Mouse (Mus musculus): Measurements from ENCODE around the gene Ap3b1.
"Not testable (repeated sequence)": the region's sequence is repeated elsewhere in the genome, so short reads cannot be mapped to it uniquely, and the experiment has no call there.

Gene Ap3b1

DNA sequence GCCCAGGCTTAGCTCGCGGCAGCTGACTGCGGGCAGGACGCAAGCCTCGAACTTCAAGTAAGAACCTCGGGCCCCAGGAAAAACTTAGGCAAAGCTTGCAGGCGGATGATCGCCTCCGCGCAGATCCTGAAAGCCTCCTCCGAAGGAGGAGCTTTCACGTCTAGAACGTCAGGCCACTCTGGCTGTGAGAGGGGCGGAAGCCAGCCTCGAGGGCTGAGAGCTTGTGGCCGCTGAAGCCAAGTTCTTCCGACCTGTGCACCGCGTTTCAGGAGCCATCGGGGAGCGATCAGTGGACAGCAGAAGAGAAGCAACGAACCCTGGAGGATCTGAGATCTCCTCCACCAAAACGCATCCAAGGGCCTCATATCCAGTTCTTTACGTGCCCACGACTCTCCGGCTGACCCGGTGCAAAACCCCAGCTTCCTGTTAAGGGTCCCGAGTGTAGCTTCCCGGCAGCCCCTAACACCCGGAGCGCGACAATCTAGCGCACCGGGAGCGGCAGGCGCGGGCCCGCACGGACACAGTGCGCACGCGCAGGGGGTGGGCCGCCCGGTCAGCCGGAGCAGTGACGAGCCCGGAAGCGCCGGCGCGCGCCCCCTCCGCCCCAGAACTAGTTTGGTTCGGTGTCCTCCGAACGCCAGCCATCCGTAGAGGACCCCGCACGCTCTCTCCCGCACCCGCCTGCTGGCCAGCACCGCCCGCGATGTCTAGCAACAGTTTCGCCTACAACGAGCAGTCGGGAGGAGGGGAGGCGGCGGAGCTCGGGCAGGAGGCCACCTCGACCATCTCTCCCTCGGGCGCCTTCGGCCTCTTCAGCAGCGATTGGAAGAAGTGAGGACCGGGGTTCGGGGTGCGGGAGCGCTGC, at the start of gene Ap3b1:
TSS of gene Ap3b1 (plus strand) at position 560 of the 865 bp plus-strand sequence.
- peak; percentile 50 for DNase-seq (ENCODE audit: low read depth, low spot score)

DNA sequence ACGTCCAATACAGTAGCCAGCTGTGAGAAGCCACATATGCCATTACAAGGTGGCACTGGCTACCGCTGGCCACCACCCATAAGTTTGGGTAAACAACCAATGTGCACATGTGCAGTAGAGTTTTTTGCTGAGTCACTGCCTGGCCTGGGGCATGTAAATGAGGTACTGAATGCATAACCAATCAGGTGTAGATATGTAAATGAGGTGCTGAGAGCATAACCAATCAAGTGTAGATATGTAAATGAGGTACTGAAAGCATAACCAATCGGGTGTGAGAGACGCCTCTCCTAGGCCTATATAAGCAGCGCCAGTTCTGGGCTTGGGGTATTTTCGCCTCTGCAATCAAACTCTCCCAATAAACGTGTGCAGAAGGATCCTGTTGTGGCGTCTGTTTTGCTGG, 45.9 kb upstream of the Ap3b1 start:
- DNase-seq (ENCODE audit: low read depth, low spot score) = not testable (repeated sequence)

DNA sequence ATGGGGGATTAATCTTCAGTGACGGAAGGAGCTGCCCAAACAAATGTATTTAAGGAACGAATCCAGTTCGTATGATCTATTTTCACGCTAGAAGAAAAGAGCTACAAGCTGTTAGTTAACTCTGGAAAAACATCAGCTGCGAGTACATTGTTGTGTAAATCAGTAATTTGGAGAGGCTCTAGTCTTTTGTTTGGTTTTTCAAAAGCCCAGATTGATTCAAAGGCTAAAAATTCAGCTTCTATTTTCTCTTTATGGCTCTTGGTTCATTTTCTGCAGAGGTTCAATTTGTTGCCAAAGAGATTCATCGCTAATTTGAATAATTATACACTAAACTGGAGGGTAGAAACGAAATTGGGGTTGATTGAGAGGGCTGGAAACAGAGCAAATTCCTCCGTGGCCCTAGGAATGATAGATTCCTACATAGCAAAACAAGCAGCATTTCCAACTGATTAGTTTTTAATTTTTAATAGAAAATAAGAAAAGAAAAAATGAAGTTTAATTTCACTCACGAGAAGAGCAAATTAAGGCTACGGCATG, 41.7 kb upstream of the Ap3b1 start:
- no peak for DNase-seq (ENCODE audit: low read depth, low spot score)

DNA sequence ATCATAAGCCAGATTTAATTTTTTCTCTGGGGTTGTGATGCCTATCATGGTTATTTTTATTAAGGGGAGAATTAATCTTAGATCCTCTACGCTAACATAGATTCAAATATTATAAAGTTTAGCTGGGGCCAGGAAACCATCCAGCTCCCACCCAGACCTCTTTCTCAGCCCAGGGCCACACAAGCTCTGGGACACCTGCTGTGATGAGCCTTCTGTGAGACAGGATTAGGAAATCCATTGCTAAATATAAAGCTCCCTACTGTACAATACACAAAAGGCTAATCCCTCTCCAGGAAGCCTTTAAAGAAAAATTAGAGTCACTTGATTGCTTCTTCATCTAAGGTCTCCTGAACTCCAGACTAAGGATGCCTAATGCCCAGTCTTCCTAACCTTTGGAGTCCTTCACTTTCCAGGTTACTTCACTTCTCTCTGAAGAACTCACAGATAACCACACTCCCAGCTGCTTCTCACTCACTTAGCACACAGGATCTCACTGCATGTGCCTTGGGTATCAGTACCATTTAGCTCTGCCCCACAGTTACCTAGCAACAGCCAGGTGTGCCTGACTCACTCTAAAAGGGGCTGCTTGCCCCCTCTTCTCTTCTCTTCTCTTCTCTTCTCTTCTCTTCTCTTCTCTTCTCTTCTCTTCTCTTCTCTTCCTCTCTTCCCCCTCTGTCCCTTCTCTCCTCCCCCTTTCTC, 37.5 kb upstream of the Ap3b1 start:
- DNase-seq (ENCODE audit: low read depth, low spot score) = no peak

DNA sequence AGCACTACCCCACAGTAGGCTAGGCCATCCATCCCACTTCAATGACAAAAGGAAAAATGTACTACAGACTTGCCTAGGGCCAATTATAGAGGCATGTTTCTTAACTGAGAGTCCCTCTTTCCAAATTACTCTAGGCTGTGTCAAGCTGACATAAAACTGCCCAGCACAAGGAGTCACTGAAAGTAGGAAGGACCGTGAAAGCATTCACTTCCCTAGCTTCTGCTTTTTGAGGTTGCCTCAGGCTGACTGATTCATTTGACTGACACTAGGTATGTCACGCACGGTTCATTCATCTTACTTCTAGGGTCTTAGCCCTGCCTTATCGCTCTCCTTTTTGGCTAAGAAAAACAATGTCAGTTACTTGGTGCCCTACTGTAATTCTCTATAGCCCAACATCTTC, 36.3 kb upstream of the Ap3b1 start:
- DNase-seq (ENCODE audit: low read depth, low spot score) = no peak

DNA sequence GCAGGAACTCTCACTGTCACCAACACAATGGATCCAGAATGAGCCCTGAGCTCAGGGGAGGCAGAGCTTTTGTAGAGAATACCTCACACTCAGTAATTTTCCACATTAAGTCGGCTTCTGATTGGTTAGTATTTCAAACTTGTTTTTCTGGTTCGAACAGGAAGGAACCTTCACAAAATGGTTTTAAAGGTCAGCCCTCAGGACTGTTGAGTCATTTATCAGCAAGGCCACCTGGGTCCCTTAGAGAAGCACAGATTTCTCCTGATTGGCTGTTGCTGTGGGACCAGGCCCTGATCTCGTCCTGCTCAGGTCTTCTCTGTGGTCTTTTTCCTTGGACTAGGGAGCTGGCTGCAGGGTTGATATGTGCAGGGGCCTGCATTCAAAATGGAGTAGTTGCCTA, 30.7 kb upstream of the Ap3b1 start:
- no peak for DNase-seq (ENCODE audit: low read depth, low spot score)

DNA sequence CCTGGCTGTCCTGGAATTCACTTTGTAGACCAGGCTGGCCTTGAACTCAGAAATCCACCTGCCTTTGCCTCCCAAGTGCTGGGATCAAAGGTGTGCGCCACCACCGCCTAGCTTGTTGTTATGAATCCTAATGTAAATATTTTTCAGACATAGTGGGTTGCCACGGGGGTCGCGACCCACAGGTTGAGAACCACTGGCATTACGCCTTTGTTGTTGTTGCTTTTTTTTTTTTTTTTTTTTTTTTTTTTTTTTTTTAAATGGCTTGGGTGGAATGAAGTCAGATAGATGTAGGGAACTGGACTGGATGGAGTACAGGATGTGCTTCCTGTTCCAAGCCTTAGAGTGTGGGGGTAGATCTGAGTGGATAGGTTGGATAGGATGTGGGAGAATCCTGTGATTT, 29.8 kb upstream of the Ap3b1 start:
- DNase-seq (ENCODE audit: low read depth, low spot score) = not testable (repeated sequence)

DNA sequence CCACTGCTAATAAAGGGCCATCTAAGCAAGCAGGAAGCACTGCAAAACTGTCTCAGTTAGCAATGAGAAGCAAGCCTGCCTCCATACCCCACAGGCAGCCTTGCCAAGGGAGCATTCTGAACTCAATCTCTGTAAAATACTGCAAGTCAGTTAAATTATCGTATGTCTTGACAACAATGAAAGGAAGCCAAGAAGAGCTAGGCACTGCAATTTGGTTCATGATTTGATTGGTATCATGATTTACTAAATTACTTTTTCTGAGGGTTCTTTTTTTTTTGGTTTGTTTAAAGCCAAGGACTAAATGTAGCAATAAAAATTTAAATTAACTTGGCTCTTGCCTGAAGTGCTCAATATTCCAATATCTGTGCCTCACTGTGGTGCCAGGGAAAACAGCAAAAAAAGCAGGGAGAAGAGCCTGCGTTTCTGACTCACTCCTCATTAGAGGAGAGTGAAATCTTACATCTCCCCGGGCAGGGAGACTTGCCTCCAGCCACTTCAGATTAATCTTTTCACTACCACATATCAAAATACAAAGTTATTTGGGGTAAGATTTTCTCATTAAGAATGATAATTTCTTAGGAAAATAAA, 28.3 kb upstream of the Ap3b1 start:
- no peak for DNase-seq (ENCODE audit: low read depth, low spot score)

DNA sequence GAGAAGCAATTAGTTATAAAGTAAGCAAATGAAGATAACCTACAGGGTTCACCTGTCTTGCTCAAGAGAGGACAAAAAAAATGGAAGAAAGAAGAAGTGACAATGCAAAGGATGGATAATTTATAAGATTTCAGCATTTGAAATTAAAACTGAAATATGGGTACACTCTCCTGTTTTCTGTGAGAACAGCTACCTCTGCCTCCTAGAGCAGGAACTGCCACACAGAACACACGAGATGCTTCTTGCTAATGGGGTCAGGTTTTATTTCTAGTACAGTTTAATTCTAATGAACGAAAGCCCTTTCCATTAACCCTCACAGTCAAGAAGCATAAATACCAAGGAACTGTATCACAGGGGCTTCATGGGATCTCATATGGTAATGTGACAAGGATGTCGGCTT, 20.4 kb upstream of the Ap3b1 start:
- no peak for DNase-seq (ENCODE audit: low read depth, low spot score)

DNA sequence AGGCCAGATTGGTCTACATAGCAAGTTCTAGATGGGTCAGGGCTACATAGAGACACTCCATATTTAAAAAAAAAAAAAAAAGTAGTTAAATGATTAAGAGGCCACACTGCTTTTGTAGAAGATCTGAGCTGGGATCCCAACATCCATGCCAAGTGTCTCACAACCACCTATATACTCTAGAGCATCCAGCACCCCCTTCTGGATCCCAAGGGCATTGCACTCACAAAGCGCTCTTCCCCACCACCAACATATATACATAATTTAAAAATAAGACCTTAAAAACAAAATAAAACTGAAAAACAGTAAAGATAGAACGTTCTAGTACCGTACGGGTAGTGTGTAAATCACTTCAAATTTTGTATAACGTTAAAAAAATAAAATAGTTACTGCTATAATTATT, 15.6 kb upstream of the Ap3b1 start:
- no peak for DNase-seq (ENCODE audit: low read depth, low spot score)

DNA sequence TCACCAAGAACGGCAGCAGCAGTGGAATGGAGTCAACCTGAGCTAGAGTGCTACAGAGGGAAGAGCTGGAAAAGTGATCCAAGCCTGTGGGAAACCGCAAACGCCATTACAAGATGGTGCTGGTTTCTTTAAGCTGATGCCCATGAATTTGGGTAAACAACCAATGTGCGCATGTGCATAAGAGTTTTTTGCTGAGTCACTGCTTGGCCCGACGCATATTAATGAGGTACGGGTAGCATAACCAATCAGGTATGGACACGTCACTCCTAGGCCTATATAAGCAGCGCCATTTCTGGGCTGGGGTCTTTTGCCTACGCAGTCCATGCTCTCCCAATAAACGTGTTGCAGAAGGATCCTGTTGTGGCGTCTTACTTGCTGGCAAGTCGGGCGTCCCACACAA, 14.2 kb upstream of the Ap3b1 start:
- not testable (repeated sequence) for DNase-seq (ENCODE audit: low read depth, low spot score)

DNA sequence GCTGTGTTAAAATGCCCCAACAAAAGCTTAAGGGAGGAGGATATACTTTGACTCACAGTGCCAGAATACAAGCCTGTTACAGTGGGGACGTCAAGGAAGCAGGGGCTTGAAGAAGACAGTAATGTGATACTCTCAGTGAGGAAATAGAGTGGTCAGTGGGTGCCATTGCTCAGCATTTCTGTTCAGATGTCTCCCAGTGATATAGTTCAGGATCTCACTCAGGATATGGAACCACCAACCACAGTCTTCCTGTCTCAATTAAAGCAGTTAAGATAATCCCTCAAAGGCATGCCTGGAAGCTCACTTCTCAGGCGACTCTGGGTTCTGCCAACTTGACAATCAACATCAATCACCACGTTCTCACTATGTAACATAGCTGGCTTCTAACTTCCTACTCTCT, 4.2 kb upstream of the Ap3b1 start:
- no peak for DNase-seq (ENCODE audit: low read depth, low spot score)

DNA sequence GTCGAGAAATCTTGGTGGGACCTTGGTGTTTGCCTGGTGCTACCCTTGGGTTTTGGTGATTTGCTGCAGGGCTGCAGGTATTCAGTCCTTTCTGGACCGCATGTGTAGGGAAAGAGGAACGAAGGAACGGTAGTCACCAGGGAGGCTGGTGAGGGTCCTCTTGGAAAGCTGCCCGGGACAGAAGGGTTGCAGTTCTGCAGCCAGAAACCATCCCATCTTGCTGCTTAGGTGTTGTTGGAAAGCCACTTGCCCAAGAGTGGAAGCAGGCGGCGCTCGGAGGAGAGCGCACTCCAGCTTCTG, 709 bp upstream of the Ap3b1 start:
- DNase-seq (ENCODE audit: low read depth, low spot score) = no peak

DNA sequence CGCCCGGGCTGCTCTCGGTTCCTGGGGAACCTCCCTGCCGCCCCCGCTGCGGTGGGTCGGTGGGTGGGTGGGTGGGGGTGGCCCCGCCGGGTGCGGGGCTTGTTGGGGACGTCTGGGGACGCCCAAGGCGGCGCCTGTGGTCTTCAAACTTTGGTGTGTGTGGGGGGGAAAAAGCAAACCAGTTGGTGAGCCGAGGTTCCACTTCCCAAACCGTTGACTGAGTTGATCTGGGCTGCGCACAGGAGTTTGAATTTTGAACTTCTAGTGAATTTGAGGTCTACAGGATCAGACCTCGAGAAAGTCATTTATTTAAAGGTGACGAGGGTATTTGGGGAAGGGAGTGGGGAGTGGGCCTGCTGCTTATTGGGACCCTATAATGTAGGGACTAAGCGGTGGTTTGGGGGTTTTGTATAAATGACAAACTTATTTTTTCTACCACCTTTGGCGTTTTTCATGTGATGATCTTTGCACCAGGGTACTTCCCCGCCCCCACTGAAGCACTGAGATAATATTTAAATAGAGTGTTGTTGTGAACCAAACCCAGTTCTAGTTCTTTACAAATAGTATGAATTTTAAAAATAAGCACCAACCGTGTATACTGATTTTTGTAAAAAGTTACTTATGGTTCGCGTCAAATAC, 641 bp downstream of the Ap3b1 start:
- no peak for DNase-seq (ENCODE audit: low read depth, low spot score)

DNA sequence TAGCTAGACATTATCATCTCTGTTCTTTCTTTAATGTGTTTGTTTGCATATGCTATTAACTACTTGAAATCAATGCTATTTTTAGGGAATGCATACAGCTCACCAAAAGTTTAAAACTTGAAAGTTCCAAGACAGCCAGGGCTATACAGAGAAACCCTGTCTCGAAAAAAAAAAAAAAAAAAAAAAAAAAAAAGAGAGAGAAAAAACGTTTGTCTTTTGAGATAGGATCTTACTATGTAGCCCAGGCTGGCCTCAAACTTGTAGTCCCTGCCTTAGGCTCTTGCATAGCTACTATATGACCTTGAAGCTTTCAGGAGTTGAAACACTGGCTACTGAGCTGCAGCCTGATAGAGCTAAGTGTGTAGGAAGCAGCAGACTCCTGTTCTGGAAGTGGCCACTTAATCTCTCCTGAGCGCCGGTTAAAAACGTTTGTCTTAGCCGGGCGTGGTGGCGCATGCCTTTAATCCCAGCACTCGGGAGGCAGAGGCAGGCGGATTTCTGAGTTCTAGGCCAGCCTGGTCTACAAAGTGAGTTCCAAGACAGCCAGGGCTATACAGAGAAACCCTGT, 2.3 kb downstream of the Ap3b1 start:
- not testable (repeated sequence) for DNase-seq (ENCODE audit: low read depth, low spot score)

DNA sequence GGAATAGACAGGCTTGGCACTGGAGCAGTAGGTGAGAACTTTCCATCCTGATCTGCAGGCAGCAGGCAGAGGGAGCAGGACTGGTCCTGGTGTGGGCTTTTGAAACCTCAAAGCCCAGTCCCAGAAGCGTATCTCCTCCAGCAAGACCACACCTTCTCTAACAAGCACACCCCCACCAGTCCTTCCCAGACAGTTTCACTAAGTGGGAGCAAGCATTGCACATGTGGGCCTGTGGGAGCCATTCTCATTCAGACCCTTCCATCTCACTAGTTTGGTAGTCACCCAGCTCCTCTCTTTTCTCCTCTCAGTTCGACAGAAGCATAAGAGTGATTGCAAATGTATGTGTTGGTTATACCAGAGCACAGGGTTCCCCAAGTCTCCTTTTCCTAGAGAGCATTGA, 5.6 kb downstream of the Ap3b1 start:
- DNase-seq (ENCODE audit: low read depth, low spot score) = no peak

DNA sequence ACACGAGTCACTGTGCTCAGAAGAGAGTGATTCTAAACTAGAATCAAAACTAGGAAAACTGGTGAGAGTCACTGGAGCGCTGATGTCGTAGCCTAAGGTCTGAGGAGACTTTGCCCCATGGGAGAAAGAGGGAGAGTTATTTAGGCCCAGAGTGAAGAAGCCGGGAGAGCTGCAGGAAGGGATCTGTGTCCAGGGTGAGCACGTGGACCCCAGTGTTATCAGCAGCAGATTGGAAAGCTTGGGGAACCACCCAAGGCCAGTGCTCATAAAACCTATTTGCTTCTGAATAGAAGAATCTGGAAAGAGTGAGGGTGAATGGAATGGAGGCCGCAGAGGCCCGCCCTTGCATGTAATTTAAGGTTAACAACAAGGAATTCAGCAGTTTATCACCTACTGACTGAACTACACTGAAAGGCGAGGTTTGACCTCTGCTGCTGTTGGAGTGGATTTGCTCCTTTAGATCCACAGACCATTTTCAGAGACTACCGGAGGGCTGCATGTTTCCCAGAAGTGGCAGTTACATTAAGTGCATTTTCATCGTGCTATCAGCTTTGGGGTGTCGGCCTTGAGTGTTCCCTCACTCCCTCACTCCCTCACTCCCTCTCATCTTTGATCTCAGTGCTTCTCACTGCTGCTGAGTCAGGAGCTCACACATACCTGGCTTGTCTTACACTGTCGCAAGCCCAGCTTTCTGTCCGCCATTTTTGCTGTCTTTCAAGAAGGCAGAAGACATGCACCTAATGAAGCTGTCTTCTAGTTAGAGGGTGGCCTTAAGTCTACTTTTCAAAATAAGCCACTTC, 6.5 kb downstream of the Ap3b1 start:
- no peak for DNase-seq (ENCODE audit: low read depth, low spot score)

DNA sequence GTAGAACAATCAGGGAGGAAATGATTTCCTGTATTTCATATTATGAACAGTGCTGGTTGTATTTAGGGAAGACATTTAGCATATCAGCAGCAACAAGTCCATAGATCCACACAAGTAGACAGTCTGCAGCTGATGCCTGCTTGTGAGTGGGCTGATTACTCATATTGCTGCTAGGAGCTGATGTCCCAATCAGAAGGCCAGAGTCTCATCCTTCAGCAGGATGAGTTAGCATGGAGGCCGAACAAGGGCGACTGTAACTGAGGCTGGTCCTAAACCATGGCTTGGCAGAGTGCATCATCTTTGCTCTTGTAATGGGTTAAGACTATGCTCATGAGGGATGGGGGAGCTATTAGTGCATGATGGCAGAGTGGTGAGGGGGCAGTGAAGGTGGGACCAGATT, 9.1 kb downstream of the Ap3b1 start:
- DNase-seq (ENCODE audit: low read depth, low spot score) = no peak

DNA sequence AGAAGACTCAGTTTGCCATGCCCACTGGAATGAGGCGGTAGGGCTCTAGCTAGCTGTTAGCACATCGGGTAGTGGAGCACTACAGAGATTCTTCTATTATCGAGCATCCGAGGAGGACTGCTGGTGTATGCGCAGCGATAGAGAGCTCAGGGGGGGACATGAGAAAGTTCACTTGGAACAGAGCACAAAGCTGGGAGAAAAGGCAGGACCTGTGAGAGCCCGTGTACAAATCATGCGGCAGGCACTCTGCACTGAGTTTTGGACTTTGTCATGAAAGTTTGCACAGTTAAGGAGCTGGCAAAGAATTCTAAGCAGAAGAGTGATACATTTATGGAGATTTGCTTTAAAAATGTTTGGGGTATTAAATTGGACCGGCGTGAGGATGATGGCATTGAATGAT, 11.8 kb downstream of the Ap3b1 start:
- DNase-seq (ENCODE audit: low read depth, low spot score) = no peak

DNA sequence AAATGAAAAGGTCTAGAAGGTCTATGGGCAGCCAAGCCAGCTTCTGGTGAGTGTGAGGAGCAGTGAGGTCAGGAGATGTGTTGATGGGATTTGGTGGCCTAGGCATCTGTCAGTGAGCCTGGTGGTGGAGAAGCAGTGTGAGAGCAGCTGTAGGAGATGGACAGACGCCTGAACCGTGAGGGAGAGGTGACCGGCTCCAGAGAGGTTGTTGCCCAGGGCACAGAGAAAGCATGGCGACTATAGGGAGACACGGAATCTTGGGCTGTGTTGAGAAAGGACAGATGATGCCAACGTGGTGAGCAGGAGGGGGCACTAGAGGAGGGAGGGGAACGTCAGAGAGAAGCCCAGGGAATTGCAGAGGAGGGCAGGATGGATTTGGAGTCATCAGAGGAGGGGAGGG, 13.3 kb downstream of the Ap3b1 start:
- no peak for DNase-seq (ENCODE audit: low read depth, low spot score)

DNA sequence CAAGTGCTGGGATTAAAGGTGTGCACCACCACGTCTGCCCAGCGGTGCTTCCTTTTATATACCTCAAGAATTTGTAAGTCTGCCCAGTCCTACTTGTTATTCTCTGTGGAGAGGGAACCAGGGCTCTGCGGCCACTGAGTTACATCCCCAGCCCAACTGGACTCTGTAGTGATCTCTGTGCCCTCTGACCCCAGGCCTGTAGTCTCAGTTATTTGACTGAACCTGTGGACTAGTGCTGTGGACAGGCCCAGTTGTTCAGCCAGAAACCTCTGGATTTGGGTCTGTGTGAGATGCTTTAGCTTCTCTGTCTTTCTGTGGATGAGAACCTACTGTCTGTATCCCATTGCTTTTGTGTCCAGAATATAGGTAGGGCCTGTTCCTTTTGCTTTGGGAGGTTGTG, 15.4 kb downstream of the Ap3b1 start:
- no peak for DNase-seq (ENCODE audit: low read depth, low spot score)
